Mouse (Mus musculus) left cerebral cortex, postnatal 14 days (tissue): ENCODE data around the gene Zfp710. TPM values are rescaled to one million over a fixed set of nuclear protein-coding genes. Genes with fewer than 3 reads are reported as not detected.
"Not testable (repeated sequence)": the region's sequence is repeated elsewhere in the genome, so short reads cannot be mapped to it uniquely, and the experiment has no call there.

ENCODE experiments used
- DNase-seq, 2 experiments: peaks; one replicate each; pipeline ENCODE4 v3.0.0; 2021 to 2022; ENCODE audit warnings: low spot score in 2 of 2, mixed read lengths in 1 of 2
- intact Hi-C: fragments of 180-260 bp; cut with DNase I; formaldehyde crosslinking; loops from one replicate; pipeline ENCODE4 v1.15.1; 2025
- long read RNA-seq, 2 experiments: library from polyadenylated mRNA; stranded (forward); transcript quantifications; one replicate each; pipeline ENCODE4 v2.0.0; 2021
- total RNA-seq, 2 experiments: library from RNA; stranded (reverse); gene quantifications; 2 replicates each; pipeline ENCODE4 v1.2.3; 2021

Zfp710 gene
- 10 to 100 TPM; 15.7 to 16.0 TPM for total RNA-seq
- long read RNA-seq, experiment 1, partial matches to known transcripts = 1 of 6 reads
- long read RNA-seq, experiment 1, other reads (novel, unspliced or antisense) = 3 of 6 reads
- long read RNA-seq, experiment 2, full-length matches to known transcripts = 3 of 7 reads
- long read RNA-seq, experiment 2, partial matches to known transcripts = 1 of 7 reads
- long read RNA-seq, experiment 2, other reads (novel, unspliced or antisense) = 3 of 7 reads

DNA sequence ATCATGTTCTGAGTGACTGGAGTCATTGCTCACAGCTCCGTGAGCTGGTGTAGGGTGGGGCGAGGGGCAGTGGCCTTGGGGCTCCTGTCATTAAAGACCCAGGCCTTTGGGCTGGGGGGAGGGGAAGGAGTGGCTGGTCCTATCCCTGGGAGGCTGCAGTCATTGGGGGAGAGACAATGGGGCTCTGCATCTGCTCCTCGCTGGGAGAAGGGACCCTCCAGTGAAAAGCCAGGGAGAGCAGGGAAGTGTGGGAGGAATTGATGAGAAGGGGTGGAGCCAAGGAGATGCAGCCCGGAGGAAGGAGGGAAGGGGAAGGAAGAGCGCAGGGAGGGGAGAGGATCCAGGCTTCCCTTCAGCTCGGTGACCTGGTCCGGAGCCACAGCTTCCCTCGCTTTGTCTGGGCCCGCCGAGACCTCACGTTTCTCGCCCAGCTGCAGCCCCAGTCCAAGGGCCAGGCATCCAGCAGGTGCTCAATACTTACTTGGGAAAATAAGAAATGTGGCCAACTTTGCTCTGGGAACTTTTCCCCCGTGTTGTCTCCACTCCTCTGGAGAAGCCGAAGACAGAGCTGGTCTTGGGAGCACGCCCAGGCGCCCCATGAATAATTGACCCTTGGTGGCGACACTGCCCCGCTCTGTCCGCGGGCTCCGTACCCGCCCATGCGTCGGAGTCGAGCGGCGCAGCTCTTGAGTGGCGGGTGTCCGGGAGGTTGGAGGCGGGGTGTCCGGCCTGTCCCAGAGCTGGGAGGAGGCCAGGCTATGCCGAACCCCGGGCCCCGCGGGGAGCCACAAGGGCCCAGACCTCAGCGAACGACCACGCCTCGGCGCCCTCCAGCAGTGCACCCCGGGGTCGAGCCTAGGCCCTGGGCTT lies at the start of gene Zfp710:
Gene Zfp710, plus strand, starts transcription at position 294 of the 870 bp plus-strand sequence.
- DNase-seq = peak; percentile 59 to 73
- intact Hi-C loops = loop anchor here (5.0 kb wide), 1 partner anchor 53 kb away; no protein-coding TSS in a partner anchor

GRCm38 (mm10) chr7:79975316-79975715 lies 49.3 kb upstream of the Zfp710 start:
- intact Hi-C loops = no loop called here
- no peak for DNase-seq

- DNase-seq = no peak
Measured at GRCm38 (mm10) chr7:79986717-79987116, 37.9 kb upstream of the Zfp710 start.

GRCm38 (mm10) chr7:79987745-79988144 lies 36.9 kb upstream of the Zfp710 start:
- no peak for DNase-seq
- intact Hi-C loops = no loop called here

More at GRCm38 (mm10) chr7:79986717-79987116, 37.9 kb upstream of the Zfp710 start:
- intact Hi-C loops = no loop called here

- DNase-seq, intact Hi-C loops: not testable (repeated sequence)
Measured at GRCm38 (mm10) chr7:79988466-79988865, 36.1 kb upstream of the Zfp710 start.

GRCm38 (mm10) chr7:79994476-79994875 lies 30.1 kb upstream of the Zfp710 start:
- intact Hi-C loops = no loop called here
- peak; percentile 28 to 52 for DNase-seq

- DNase-seq = no peak
- intact Hi-C loops = no loop called here
Measured at GRCm38 (mm10) chr7:79997761-79998160, 26.9 kb upstream of the Zfp710 start.

GRCm38 (mm10) chr7:80002353-80003055 lies 22.1 kb upstream of the Zfp710 start:
- intact Hi-C loops = no loop called here
- no peak for DNase-seq

GRCm38 (mm10) chr7:80004776-80005554 lies 19.6 kb upstream of the Zfp710 start:
- DNase-seq = no peak
- intact Hi-C loops = no loop called here

DNA sequence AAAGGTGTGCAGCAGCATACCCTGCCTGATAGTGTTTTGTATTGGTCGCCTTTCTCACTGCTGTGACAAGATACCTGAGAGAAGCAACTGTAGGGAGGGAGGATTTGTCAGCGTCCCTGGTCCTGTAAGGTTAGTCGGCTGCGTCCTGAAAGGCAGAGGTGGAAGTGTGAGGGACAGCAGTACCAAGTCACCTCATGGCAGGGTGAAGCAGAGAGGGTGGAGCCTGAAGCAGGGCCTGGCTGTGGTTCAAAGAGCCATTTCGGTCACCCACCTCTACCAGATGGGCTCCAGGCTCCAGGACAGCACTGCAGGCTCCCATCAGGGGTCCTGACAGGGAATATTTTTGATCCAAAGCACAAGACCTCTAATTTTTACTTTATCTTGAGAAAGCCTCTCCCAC lies 13.9 kb upstream of the Zfp710 start:
- intact Hi-C loops = no loop called here
- no peak for DNase-seq

GRCm38 (mm10) chr7:80011470-80011869 lies 13.1 kb upstream of the Zfp710 start:
- intact Hi-C loops = no loop called here
- peak; percentile 34 to 64 for DNase-seq

DNA sequence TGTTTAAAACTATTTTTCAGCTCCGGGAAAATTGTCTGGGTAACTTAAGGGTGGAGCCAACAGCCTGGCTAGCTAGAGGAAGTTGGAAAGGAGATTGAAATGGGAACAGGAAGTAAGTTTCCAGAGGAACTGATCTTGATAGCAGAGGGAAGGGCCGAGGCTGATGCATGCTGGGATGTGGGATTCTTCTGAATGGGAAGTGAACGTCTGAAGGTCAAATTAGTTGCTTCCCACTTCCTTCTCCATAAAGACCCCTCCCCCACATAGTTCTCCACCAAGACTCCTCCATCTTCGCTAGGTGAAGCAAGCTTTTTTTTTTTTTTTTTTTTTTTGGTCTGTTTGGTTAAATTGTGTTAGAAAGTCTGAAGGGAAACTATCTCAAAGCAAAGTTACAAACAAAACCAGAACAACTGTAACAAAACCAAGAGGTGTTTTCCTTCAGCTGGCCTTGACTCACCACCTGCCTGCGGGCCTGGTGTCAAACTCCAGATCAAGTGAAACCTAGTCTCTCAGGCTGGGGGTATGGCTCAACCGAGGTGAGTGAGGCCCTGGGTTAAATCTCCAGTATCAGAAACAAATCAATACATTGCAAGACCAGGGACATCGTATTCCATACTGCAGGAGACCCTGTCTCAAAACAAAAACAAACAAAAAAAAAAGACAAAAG lies 10.6 kb upstream of the Zfp710 start:
- intact Hi-C loops = no loop called here
- DNase-seq = no peak

DNA sequence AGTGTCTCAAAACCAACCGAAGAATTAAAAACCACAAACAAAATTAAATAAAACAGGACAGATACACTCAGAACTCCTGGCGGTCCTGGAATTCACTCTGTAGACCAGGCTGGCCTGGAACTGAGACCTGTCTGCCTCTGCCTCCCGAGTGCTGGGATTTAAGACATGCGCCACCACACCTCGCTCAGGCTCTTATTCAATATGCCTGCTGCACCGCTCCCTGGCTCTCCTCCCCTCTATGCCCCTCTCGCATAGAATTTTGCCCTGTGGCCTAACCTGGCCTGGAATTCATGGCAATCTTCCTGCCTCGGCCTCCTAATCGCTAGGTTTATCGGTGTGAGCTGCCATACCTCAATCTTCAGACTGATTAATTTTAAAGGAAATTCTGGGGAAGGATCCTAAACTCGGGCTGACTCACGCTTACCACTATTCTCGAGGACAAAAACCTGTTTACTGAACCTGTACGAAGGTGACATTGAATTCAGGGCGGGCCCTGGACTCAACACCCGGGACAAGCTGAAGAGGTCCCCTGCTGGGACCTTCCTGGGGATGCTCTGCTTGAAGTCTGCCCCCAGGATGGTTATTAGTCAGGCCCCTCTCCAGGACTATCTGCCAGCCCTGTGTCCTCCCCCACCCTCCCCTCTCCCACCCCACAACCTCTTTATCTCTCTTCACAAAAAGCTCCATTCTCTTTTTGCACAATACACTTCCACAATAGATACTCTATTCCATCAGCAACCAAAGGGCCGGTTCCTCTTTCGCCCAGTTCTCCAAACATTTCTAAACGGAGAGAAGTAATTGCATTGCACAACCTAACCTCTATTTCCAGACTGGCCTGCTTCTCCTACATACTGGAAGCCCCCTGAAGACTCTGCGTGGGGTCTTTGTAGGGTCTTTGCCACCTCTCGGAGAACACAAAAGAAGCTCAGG lies 9.5 kb upstream of the Zfp710 start:
- intact Hi-C loops = no loop called here
- no peak for DNase-seq

DNA sequence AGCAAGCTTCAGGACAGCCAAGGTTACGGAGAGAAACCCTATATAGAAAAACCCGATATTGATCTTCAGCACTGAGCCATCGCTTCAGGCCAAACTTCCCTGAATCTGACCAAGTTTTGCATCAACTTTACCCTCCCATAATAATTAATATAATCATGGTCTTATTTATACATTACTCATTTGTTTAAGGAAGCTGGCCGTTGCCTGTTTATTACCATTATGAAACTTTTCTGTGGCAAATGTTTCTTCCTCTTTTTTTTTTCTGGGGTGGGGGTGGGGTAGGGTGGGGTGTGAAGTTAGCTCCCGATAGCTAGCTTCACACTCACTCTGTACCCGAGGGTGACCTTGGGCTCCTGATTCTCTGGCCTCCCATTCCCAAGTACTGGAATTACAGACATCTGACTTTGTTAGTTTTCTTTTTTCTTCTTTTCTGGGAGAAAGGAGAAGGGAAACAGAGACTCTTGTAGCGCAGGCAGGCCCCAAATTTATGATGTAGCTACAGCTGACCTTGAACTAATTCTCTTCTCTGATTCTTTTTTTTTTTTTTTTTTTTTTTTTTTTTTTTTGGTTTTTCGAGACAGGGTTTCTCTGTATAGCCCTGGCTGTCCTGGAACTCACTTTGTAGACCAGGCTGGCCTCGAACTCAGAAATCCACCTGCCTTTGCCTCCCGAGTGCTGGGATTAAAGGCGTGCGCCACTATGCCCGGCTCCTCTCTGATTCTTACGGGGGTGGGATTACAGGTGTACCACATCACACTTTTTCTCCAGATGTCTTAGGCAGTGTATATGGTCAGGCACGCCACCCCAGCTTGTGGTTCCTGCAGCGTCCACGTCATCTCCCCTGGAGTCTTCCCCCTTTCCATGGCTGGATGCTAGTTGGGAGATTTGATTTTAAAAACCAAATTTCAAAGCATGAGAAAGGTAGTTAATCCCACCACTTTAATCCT lies 5.8 kb upstream of the Zfp710 start:
- intact Hi-C loops = no loop called here
- DNase-seq = no peak

DNA sequence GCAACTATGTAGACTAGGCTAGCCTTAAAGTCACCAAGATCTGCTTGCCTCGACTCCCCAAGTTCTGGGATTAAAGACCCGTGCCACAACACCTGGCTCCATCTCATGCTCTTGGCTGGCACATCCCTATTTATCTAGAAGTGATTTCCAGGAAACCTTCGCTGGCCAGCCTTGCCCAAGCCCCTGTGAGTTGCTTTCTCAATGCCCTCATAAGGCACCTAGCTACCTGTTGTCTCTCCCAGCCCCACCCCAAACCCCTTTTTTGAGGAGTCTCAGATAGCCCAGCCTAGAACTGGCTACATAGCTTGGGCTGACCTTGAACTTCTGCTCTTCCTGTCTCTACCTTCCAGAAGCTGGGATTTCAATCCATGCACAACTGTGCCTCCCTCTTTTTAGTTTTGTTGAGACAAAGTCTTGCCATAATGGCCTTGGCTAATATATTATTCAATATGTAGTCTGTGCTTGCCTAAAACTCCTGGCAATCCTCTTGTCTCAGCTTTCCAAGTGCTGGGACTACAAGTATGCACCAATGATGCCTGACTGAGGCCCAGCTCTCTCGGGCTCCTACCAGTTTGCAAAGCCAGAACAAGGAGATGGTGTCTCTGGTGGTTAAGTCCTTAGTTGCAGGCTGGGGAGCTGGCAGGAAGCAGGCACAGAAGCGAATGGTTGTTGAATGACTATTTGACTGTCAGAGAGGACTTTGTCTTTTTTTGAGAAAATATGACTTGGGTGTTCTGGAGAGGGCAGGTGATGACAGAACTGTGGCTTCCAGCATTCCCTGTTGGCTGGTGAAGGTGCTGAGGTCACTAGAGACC lies 786 bp upstream of the Zfp710 start:
- peak in 1 of 2 experiments; percentile 56 for DNase-seq
- intact Hi-C loops = no loop called here
